16 mouse cellular contexts compared by ENCODE assay signal in genomic region chr13:55985396-55985795, GRCm38 (mm10).
DNase-seq lines count a peak whose midpoint lies in the region; ATAC-seq and TF ChIP-seq lines count a peak whose summit lies in the region.
"Had no signal": no experiment of that assay in that cellular context is flagged by ENCODE, and none has a peak within 500 bp of the region (broad histone marks: within the 10 kb centered on the region; RNA-seq: fewer than 3 reads in every experiment).

No protein-coding gene starts in this region.

- H3K4me1 ChIP-seq in liver, adult 2 months (ENCODE audit: control insufficient read depth, insufficient read depth, low read length), result no peaks in the 10 kb centered on the region
- peaks cover 24% of the 10 kb centered on the region for H3K4me1 ChIP-seq in midbrain, embryonic 13.5 days (replicated peaks)
- H3K4me1 ChIP-seq: heart, embryonic 12.5 days; liver, embryonic 13.5 days had no signal

- WGBS in liver, adult 2 months, result 36% methylated on average over 10 of the region's 10 CpGs
- WGBS in midbrain, embryonic 13.5 days, result 4% methylated on average over 10 of the region's 10 CpGs

- no peaks in the 10 kb centered on the region for H3K79me2 ChIP-seq in liver, adult 2 months (ENCODE audit: control insufficient read depth, insufficient read depth, low read length)

- no peak for ATAC-seq in midbrain, embryonic 13.5 days
- ATAC-seq in megakaryocyte-erythroid progenitor cell, adult 5-6 weeks (replicated peaks; ENCODE audit: low FRiP score, low TSS enrichment, poor library complexity, severe bottlenecking), result no peak
- ATAC-seq: intestine, embryonic 16.5 days had no signal

- H3K27me3 ChIP-seq in liver, adult 2 months (ENCODE audit: control insufficient read depth, insufficient read depth, low read length), result no peaks in the 10 kb centered on the region
- H3K27me3 ChIP-seq in midbrain, embryonic 13.5 days, result peaks cover 24% of the 10 kb centered on the region
- H3K27me3 ChIP-seq: neural tube, embryonic 15.5 days had no signal

- no peak overlapping the region for H3K27ac ChIP-seq in liver, adult 2 months (replicated peaks; ENCODE audit: insufficient read depth, low read depth, low read length)
- H3K27ac ChIP-seq in midbrain, embryonic 13.5 days, result no peak overlapping the region
- H3K27ac ChIP-seq: forebrain, embryonic 10.5 days; liver, embryonic 13.5 days; neural tube, embryonic 15.5 days had no signal

- H3K9ac ChIP-seq in liver, adult 2 months (ENCODE audit: low read depth, low read length), result no peak overlapping the region
- H3K9ac ChIP-seq in midbrain, embryonic 13.5 days (replicated peaks), result no peak overlapping the region
- H3K9ac ChIP-seq: heart, embryonic 12.5 days; liver, embryonic 13.5 days; neural tube, embryonic 15.5 days had no signal

- no peak overlapping the region for H3K4me3 ChIP-seq in liver, adult 2 months (ENCODE audit: insufficient read depth, low read depth, low read length)
- no peak overlapping the region for H3K4me3 ChIP-seq in midbrain, embryonic 13.5 days (replicated peaks)
- H3K4me3 ChIP-seq: forebrain, embryonic 10.5 days; heart, embryonic 12.5 days; liver, embryonic 13.5 days; megakaryocyte, embryonic 14.5 days; neural tube, embryonic 15.5 days had no signal

- TF ChIP-seq POLR2A in liver, adult 2 months (IDR thresholded peaks at IDR 0.05; ENCODE audit: extremely low read depth, insufficient read depth, low read length), result no peak

- H3K36me3 ChIP-seq in liver, adult 2 months (ENCODE audit: control insufficient read depth, insufficient read depth, low read length), result no peaks in the 10 kb centered on the region
- no peaks in the 10 kb centered on the region for H3K36me3 ChIP-seq in midbrain, embryonic 13.5 days
- H3K36me3 ChIP-seq: forebrain, embryonic 10.5 days; heart, embryonic 12.5 days; liver, embryonic 13.5 days; neural tube, embryonic 15.5 days had no signal

- peak overlapping the region; percentile 13; the same call in 1 of the 2 replicates for H3K4me2 ChIP-seq in midbrain, embryonic 13.5 days (replicated peaks)
- H3K4me2 ChIP-seq: heart, embryonic 12.5 days; liver, embryonic 13.5 days; neural tube, embryonic 15.5 days had no signal

- H3K9me3 ChIP-seq in midbrain, embryonic 13.5 days, result no peaks in the 10 kb centered on the region
- H3K9me3 ChIP-seq: forebrain, embryonic 10.5 days; heart, embryonic 12.5 days; liver, embryonic 13.5 days; megakaryocyte, embryonic 14.5 days; neural tube, embryonic 15.5 days had no signal

- DNase-seq in liver, adult 2 months (ENCODE audit: extremely low read depth, low read depth, low spot score), result peak; percentile 33
- no peak for DNase-seq in liver
- peak; percentile 26 for DNase-seq in right cerebral cortex, postnatal 4 days
- DNase-seq in right cerebral cortex, adult 18-20 months, result no peak
- no peak for DNase-seq in adrenal gland, adult (ENCODE audit: inconsistent age in 2 of 2, low spot score in 1 of 2)
- DNase-seq: cerebellum, adult 11-12 months; kidney, postnatal 14 days; liver, embryonic 13.5 days; right cerebral cortex, postnatal 14 days had no signal

- no peak for TF ChIP-seq CTCF in liver, adult 2 months (IDR thresholded peaks at IDR 0.05; ENCODE audit: low read depth, low read length)

Comparison
In these comparisons a context has a peak if more than half of its experiments do, and no peak if none do; other contexts are left out.
1. DNase-seq: peak in liver, adult 2 months (single experiment) and right cerebral cortex, postnatal 4 days (single experiment); none in liver (single experiment), right cerebral cortex, adult 18-20 months (single experiment) and adrenal gland, adult (0 of 2).